Mouse (Mus musculus) layer of hippocampus, adult 2 months (tissue): ENCODE measurements around the gene Cfap99. TPM values are rescaled to one million over a fixed set of nuclear protein-coding genes. Genes with fewer than 3 reads are reported as not detected.
A peak's percentile ranks its signal among the peaks of the same experiment; 100 is the strongest.

Experiments
- DNase-seq, 2 experiments: peaks; one replicate each; pipeline ENCODE4 v3.0.0; 2022; ENCODE audit warnings: low spot score in 2 of 2
- H3K27ac ChIP-seq: fragments of 200-600 bp; 2 replicates; pipeline ENCODE4 v1.8.1; 2022
- H3K4me3 ChIP-seq: fragments of 200-600 bp; 2 replicates; pipeline ENCODE4 v1.8.1; 2022; ENCODE audit warnings: mild to moderate bottlenecking
- CTCF ChIP-seq: fragments of 200-600 bp; conservative IDR thresholded peaks from 2 replicates; pipeline ENCODE4 v1.8.1; 2022; ENCODE audit warnings: antibody characterized with exemption, mild to moderate bottlenecking, moderate library complexity
- total RNA-seq, 2 experiments: library from RNA; stranded (reverse); gene quantifications; 2 replicates each; pipeline ENCODE4 v1.2.3; 2021

Cfap99 gene
- total RNA-seq, 2 experiments from 2014 or later = 0.22 to 0.56 TPM

- H3K4me3 ChIP-seq = no peak overlapping the region
- no peak overlapping the region for H3K27ac ChIP-seq
- TF ChIP-seq CTCF = no peak
- no peak for DNase-seq
These were observed 37.9 kb downstream of the Cfap99 start for GRCm38 (mm10) chr5:34326249-34326691.

- no peak for DNase-seq
- no peak for TF ChIP-seq CTCF
- peak overlapping the region; percentile 48 for H3K4me3 ChIP-seq
- no peak overlapping the region for H3K27ac ChIP-seq
These were observed 38.6 kb downstream of the Cfap99 start for GRCm38 (mm10) chr5:34326875-34327576.

GRCm38 (mm10) chr5:34330136-34330535, 41.7 kb downstream of the Cfap99 start:
- no peak overlapping the region for H3K4me3 ChIP-seq
- DNase-seq = no peak
- no peak overlapping the region for H3K27ac ChIP-seq
- no peak for TF ChIP-seq CTCF

- H3K27ac ChIP-seq = no peak overlapping the region
- TF ChIP-seq CTCF = no peak
- DNase-seq = no peak
- H3K4me3 ChIP-seq = no peak overlapping the region
These were observed 45.7 kb downstream of the Cfap99 start for GRCm38 (mm10) chr5:34334081-34334480.

- no peak for TF ChIP-seq CTCF
- DNase-seq = peak; percentile 10 to 36
- Histone ChIP-seq H3K27ac (peak overlapping the region; percentile 95), H3K4me3 (peak overlapping the region; percentile 97)
These were observed 47.2 kb downstream of the Cfap99 start for GRCm38 (mm10) chr5:34335539-34336096.

- H3K27ac ChIP-seq = peak within 1 kb of the TSS; percentile 95
- peak within 1 kb of the TSS; percentile 97 for H3K4me3 ChIP-seq
- no peak for TF ChIP-seq CTCF
- peak; percentile 98 for DNase-seq
These were observed 47.8 kb downstream of the Cfap99 start, which contains the start of gene Rnf4 for GRCm38 (mm10) chr5:34336097-34336774. Gene Rnf4, plus strand, starts transcription at chr5:34336289.

- peak overlapping the region; percentile 97 for H3K4me3 ChIP-seq
- no peak for TF ChIP-seq CTCF
- peak; percentile 26 to 29 for DNase-seq
These were observed 48.5 kb downstream of the Cfap99 start for GRCm38 (mm10) chr5:34336775-34337450.

GRCm38 (mm10) chr5:34340246-34340645, 51.8 kb downstream of the Cfap99 start:
- no peak overlapping the region for H3K27ac ChIP-seq
- no peak overlapping the region for H3K4me3 ChIP-seq
- TF ChIP-seq CTCF = no peak
- no peak for DNase-seq

More at GRCm38 (mm10) chr5:34336775-34337450, 48.5 kb downstream of the Cfap99 start:
- H3K27ac ChIP-seq = peak overlapping the region; percentile 85

GRCm38 (mm10) chr5:34352084-34352631, 63.8 kb downstream of the Cfap99 start:
- no peak overlapping the region for H3K27ac ChIP-seq
- TF ChIP-seq CTCF = no peak
- H3K4me3 ChIP-seq = no peak overlapping the region
- DNase-seq = no peak

- DNase-seq = no peak
- Histone ChIP-seq H3K27ac (no peak overlapping the region), H3K4me3 (no peak overlapping the region)
- no peak for TF ChIP-seq CTCF
These were observed 71.9 kb downstream of the Cfap99 start for GRCm38 (mm10) chr5:34360261-34360660.

- no peak for TF ChIP-seq CTCF
- no peak overlapping the region for H3K4me3 ChIP-seq
- no peak for DNase-seq
- H3K27ac ChIP-seq = no peak overlapping the region
These were observed 74.7 kb downstream of the Cfap99 start for GRCm38 (mm10) chr5:34363115-34363514.

- no peak for TF ChIP-seq CTCF
- Histone ChIP-seq H3K27ac (peak overlapping the region; percentile 99), H3K4me3 (peak overlapping the region; percentile 88)
- DNase-seq = no peak
These were observed 80.3 kb downstream of the Cfap99 start for GRCm38 (mm10) chr5:34368551-34369290.
